Mouse (Mus musculus) kidney, adult 2 months (tissue): ENCODE data around the gene Clk2.

Experiments used
- CTCF ChIP-seq: fragments of 200-500 bp; conservative IDR thresholded peaks from 2 replicates; pipeline ENCODE4 v1.5.1; 2011; ENCODE audit warnings: low read depth, mild to moderate bottlenecking, control low read depth, low read length, moderate library complexity, mixed read lengths; ENCODE audit not compliant: insufficient read depth, insufficient read length
- POLR2A ChIP-seq: fragments of 200-500 bp; IDR thresholded peaks from one replicate; pipeline ENCODE4 v1.6.1; 2011; ENCODE audit warnings: low read depth, low read length, control low read depth

- TF ChIP-seq POLR2A (no peak), CTCF (no peak)
Measured at GRCm38 (mm10) chr3:89188478-89188875, 23.9 kb downstream of the Clk2 start.
